Mouse (Mus musculus): Measurements from ENCODE around the gene Grm1.

DNA sequence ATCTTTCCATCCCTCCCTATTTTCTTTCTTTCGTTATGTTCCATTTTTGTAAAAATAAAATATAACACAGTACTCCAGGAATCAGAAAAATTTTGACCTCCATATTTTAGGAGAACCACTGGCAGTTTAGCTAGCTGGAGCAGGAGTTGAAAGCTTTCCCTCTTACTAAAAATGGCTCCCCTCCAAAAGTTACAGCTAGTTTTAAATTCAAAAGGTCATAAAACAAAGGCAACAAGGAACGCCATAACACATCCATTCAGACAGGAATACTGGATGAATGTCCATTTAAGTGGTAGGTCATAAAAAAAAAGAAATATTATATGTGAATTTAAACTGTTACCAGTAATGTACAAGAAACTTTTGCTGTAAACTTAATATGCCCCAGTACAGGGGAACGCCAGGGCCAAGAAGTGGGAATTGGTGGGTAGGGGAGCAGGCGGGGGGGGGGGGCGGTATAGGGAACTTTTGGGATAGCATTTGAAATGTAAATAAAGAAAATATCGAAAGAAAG, 294.2 kb downstream of the Grm1 start:
- TF ChIP-seq GATA1 (IDR thresholded peaks at IDR 0.05; ENCODE audit: borderline replicate concordance, low read length) (no peak), CTCF (IDR thresholded peaks at IDR 0.05; ENCODE audit: low read depth, low read length) (no peak), POLR2AphosphoS5 (IDR thresholded peaks at IDR 0.05; ENCODE audit: insufficient replicate concordance, low read depth, low read length) (no peak), TAL1 (conservative IDR thresholded peaks at IDR 0.05; ENCODE audit: low read depth, low read length) (no peak), GATA2 (IDR thresholded peaks at IDR 0.05; ENCODE audit: borderline replicate concordance, low read depth, low read length) (no peak)
